Mouse (Mus musculus) cerebellum, adult 9-11 months (tissue): Measurements from ENCODE around the gene Paqr8.
A peak's percentile ranks its signal among the peaks of the same experiment; 100 is the strongest.

Experiments used
- DNase-seq: peaks from one replicate; pipeline ENCODE4 v3.0.0; 2022

Paqr8 gene

GRCm38 (mm10) chr1:20890404-20890921, at the start of gene Paqr8:
Gene Paqr8 (plus strand): TSS chr1:20890606.
- DNase-seq = peak; percentile 92

GRCm38 (mm10) chr1:20856924-20857902, 33.2 kb upstream of the Paqr8 start:
- DNase-seq = no peak

GRCm38 (mm10) chr1:20860775-20861174, 29.6 kb upstream of the Paqr8 start:
- DNase-seq = no peak

GRCm38 (mm10) chr1:20861865-20862264, 28.5 kb upstream of the Paqr8 start:
- no peak for DNase-seq

GRCm38 (mm10) chr1:20863452-20864172, 26.8 kb upstream of the Paqr8 start:
- no peak for DNase-seq

DNA sequence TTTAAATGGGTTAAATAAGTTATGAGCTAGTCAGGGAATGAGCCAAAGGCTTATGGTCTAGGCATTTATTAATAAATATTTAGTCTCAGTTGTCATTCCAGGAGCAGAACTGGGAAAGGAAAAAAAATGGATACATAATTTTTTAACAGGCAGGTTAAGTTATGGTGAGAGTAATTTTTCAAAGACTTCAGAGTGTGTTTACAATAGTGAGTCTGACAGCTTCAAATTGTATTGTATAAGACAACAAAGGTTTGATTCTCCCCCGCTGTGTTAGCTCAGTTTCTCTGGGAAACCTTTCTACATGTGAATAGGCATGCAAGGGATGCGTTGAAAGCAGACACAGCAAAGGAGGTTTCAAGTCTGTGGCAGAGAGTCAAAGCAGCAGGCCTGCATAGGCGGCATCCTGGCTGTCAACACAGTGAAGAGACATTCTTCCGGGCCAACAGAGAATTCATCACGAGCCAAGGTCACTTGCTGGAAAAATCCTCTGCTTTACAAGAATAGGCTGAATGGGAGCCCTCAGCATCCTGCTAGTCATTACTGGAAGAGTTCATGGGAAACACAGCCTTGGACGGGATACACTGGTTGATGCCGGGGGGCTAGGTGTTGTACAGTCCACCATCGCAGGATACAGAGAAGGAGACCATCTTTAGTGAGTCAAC, 23.0 kb upstream of the Paqr8 start:
- peak; percentile 20 for DNase-seq

GRCm38 (mm10) chr1:20868036-20868435, 22.4 kb upstream of the Paqr8 start:
- DNase-seq = no peak

- DNase-seq = no peak
Measured at GRCm38 (mm10) chr1:20870887-20871286, 19.5 kb upstream of the Paqr8 start.

DNA sequence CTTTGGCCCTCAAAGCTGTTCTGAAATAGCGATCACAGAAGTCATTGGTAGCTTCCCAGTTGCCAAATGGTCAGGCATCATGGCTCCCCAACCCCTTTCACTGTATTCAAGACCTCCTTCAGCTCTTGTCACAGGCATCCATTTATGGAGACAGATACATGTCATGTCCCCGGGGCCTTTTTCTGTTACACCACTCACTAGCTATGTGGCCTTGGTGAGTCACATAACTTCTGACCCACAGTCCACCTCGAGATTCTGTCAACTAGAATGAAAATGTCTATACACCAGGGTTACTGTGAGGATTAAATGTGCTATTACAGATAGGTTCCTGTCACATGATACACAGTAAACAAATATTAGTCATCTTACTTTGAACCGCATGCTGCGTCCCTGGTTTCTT, 17.9 kb upstream of the Paqr8 start:
- DNase-seq = no peak

DNA sequence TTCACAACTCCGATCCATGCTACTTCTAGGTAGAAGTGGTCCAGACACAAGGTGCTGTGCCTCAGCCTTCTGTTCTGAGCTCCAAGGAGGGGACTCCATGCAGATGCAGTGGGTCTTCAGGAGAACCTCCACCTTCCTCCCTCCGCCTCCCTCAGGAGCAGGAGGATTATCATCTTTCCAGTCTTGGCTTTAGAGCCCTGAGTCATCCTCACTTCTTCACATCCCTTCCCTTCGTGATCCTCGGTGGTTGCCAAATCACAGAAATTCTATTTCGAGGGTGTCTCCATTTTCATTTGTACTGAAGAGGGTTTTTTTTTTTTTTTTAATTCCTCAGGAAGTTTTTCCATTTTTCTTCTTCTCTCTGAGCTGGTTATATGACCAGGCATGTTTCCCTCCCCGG, 16.3 kb upstream of the Paqr8 start:
- no peak for DNase-seq

- no peak for DNase-seq
Measured at GRCm38 (mm10) chr1:20877355-20877754, 13.1 kb upstream of the Paqr8 start.

- DNase-seq = no peak
Measured at GRCm38 (mm10) chr1:20879361-20879760, 11.0 kb upstream of the Paqr8 start.

- no peak for DNase-seq
Measured at GRCm38 (mm10) chr1:20883079-20883478, 7.3 kb upstream of the Paqr8 start.

- DNase-seq = peak; percentile 55
Measured at GRCm38 (mm10) chr1:20889677-20890403, 566 bp upstream of the Paqr8 start.

DNA sequence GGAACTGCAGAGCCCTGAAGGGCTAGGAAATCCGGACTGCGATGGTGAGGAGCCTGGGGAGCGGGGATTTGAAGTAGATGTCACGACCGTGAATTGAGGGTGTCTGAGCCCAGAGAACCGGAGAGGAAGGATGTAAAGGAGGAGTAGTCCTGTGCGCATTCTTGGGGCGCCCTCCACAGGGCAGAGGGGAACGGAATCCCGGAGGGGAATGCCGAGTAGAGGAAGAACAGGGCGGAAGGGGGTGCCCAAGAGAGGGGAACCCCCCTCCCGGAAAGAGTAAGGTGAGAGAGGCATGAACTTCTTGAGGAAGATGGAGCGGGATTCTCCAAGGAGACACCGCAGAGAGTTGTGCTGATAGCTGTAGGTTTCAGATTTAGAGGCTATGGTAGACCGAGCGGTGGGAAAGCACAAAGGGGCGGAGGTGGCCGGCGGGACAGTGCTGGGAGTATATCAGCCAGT, 564 bp downstream of the Paqr8 start:
- DNase-seq = peak; percentile 87

GRCm38 (mm10) chr1:20893059-20893458, 2.7 kb downstream of the Paqr8 start:
- DNase-seq = peak; percentile 65

DNA sequence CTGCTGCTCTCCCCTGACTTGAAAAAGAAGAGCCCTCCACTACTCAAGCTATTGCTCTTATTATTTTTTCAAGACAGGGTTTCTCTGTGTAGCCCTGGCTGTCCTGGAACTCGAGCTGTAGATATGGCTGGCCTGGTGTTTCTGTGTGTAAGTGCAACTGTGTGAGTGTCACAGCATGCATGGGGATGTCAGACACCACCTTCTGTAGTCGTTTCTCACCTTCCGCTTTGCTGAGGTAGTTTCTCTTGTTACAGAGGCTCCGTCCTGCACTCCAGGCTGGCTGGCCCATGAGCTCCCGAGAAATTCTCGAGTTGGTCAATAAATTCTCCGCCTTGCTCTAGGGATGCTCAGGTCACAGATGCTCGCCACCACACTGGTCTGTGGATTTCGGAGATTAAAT, 8.0 kb downstream of the Paqr8 start:
- DNase-seq = no peak

DNA sequence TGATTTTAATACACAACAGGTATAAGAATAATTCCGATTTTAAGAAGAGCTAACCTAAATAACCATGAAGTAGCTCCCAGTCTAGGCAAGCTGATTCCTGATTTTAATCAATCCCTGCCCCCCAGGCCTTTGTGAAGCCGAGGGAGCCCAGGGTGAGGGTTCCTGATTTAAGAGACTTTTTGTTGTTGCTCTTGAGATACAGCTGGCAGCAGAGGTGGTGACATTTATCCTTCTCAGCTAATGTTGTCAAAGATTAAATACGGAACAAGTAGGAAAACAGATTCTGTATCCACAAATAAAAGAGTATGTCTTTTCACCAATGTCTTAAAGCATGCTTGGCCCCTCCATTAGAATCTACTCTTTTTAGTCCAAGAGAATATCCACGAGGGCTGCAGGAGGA, 9.9 kb downstream of the Paqr8 start:
- DNase-seq = no peak

DNA sequence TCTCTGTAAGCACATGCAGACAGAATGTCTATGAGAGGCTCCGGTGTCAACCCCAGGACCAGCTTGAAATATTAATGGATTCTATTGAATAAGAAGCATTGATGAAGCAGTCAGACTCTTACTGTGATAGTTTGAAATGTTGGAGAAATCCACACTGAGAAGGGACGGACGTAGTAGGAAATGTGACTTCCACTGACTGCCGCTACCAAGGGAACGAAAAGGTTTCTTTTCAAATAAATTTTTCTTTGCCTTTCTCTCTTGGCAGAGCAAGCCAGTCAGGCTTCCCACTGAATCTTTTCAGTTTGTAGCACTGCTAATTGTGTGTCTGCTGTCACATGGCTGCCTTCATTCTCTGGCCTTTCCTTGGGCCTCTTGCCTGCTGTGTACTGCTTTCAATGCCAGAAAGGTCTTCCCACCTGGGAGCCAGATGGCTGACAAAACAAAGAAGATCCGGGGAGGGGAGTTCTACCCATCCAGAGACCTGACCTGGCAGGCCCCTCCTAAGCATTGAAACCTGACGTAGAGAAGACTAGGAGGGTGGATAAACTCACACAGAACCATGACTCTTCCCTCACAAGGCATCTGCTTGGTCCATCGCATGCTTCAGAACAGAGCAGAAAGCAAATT, 15.2 kb downstream of the Paqr8 start:
- peak; percentile 92 for DNase-seq

GRCm38 (mm10) chr1:20906128-20906515, 15.7 kb downstream of the Paqr8 start:
- DNase-seq = peak; percentile 75

- DNase-seq = no peak
Measured at GRCm38 (mm10) chr1:20908541-20908940, 18.1 kb downstream of the Paqr8 start.

DNA sequence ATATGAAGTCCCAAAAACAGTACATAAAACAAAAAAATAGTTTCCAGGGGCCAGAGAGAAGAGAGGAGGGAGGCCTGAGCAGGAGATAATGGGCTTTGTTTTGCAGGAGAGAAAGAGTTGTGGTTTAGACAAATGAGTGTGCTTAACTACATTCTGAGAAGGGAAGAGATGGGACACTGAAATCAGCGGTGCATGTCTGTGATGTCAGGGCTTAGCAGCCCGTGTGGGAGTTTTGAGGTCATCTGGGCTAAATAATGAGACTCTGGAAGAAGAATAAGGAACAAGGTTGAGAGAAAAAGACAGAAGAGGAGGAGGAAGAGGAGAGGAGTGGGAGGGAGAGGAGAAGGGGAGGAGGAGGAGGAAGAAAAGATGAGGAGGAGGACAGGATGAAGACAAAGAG, 21.7 kb downstream of the Paqr8 start:
- DNase-seq = no peak
